Mouse (Mus musculus) CH12.LX (cell line): ENCODE measurements around the gene Cyfip2.

Experiments used
- CTCF ChIP-seq, 2 experiments: IDR thresholded peaks in 1 of 2; conservative IDR thresholded peaks in 1 of 2; 2 replicates each; pipeline ENCODE4 v1.5.1; 2011 to 2012; ENCODE audit warnings: low read depth in 2 of 2, low read length in 2 of 2, improper control_type of control experiment in 1 of 2, inconsistent platforms in 1 of 2, mild to moderate bottlenecking in 1 of 2, moderate library complexity in 1 of 2
- GABPA ChIP-seq: IDR thresholded peaks from 2 replicates; pipeline ENCODE4 v1.6.1; 2012; ENCODE audit warnings: low read depth, low read length, improper control_type of control experiment, inconsistent platforms; ENCODE audit not compliant: insufficient replicate concordance
- IRF4 ChIP-seq: IDR thresholded peaks from 2 replicates; pipeline ENCODE4 v1.6.1; 2014; ENCODE audit warnings: low read depth, mild to moderate bottlenecking, inconsistent platforms, low read length, improper control_type of control experiment
- JUN ChIP-seq: IDR thresholded peaks from 2 replicates; pipeline ENCODE4 v1.6.1; 2011; ENCODE audit warnings: low read depth, mild to moderate bottlenecking, low read length, improper control_type of control experiment, moderate library complexity; ENCODE audit not compliant: insufficient read depth
- MEF2A ChIP-seq: IDR thresholded peaks from 2 replicates; pipeline ENCODE4 v1.6.1; 2014; ENCODE audit warnings: low read depth, mild to moderate bottlenecking, inconsistent platforms, low read length, improper control_type of control experiment, borderline replicate concordance
- POLR2A ChIP-seq: IDR thresholded peaks from 2 replicates; pipeline ENCODE4 v1.6.1; 2011; ENCODE audit warnings: low read depth, mild to moderate bottlenecking, improper control_type of control experiment, low read length
- SIN3A ChIP-seq: IDR thresholded peaks from 2 replicates; pipeline ENCODE4 v1.6.1; 2012; ENCODE audit warnings: low read length, improper control_type of control experiment, inconsistent platforms
- UBTF ChIP-seq: IDR thresholded peaks from 2 replicates; pipeline ENCODE4 v1.6.1; 2012; ENCODE audit warnings: low read depth, mild to moderate bottlenecking, inconsistent platforms, low read length, improper control_type of control experiment, moderate library complexity
- ZKSCAN1 ChIP-seq: IDR thresholded peaks from 2 replicates; pipeline ENCODE4 v1.6.1; 2012; ENCODE audit warnings: low read depth, inconsistent platforms, low read length, improper control_type of control experiment, borderline replicate concordance
- ZMIZ1 ChIP-seq: IDR thresholded peaks from 2 replicates; pipeline ENCODE4 v1.6.1; 2012; ENCODE audit warnings: low read depth, mild to moderate bottlenecking, inconsistent platforms, low read length, improper control_type of control experiment

GRCm38 (mm10) chr11:46201636-46202546, 110.8 kb downstream of the Cyfip2 start:
- no peak for TF ChIP-seq JUN
- no peak for TF ChIP-seq GABPA
- TF ChIP-seq POLR2A = no peak
- no peak for TF ChIP-seq UBTF
- no peak for TF ChIP-seq ZKSCAN1
- no peak for TF ChIP-seq MEF2A
- TF ChIP-seq CTCF (conservative IDR thresholded peaks at IDR 0.05 in 1 of 2, IDR thresholded peaks at IDR 0.05 in 1 of 2; ENCODE audit: low read depth in 2 of 2, low read length in 2 of 2) = no peak
- TF ChIP-seq SIN3A = no peak
- TF ChIP-seq ZMIZ1 = no peak
- TF ChIP-seq IRF4 = no peak
